In the genomic region with DNA sequence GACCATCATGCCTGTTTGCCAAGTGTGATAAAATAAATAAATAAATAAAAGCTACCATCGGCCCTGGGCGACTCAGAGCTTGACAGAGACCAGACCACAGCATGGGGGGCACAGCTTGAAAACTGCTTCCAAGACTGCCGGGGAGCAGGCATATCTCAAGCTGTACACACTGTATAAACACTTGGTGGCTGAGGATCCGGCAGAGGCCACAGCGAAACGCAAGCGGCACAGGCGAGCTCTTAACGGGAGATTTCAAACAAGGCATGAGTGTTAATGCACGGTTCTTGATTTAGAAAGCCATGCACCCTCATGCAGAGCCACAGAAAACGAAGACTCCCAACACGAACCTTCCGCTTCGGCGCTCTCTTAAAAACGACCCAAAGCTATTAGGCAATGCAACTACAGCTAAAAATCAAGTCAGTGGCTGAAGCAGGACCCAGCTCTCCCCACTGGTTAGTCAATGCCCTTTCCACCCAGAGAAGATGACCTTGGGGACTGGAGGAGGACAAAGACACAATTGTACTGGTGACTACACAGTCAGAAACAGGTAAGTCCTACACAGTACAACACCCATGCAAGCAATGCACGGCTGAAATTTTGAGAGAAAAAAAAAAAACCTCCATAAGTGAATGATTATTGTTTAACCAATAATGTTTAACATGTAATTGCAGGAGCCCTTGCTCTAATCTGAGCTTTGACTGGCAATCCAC, we compare ENCODE assay signal across 9 mouse cellular contexts.
DNase-seq lines count a peak whose midpoint lies in the region; ATAC-seq lines count a peak whose summit lies in the region.
"Had no signal": no experiment of that assay in that cellular context is flagged by ENCODE, and none has a peak within 500 bp of the region (broad histone marks: within the 10 kb centered on the region; RNA-seq: fewer than 3 reads in every experiment).

No protein-coding gene starts in this region.

- peak overlapping the region; percentile 79 to 82 for H3K27ac ChIP-seq in heart, embryonic 14.5 days (replicated peaks in 1 of 2; ENCODE audit: control insufficient read depth in 1 of 2, insufficient read depth in 1 of 2, low read depth in 2 of 2, low read length in 2 of 2)
- no peak overlapping the region for H3K27ac ChIP-seq in midbrain, embryonic 13.5 days
- no peak overlapping the region for H3K27ac ChIP-seq in midbrain, embryonic 11.5 days (ENCODE audit: low read depth, low read length)
- H3K27ac ChIP-seq in hindbrain, embryonic 15.5 days (replicated peaks), result peak overlapping the region; percentile 32; the same call in 1 of the 2 replicates

- ATAC-seq in heart, embryonic 14.5 days (ENCODE audit: insufficient number of reproducible peaks, insufficient read depth, low FRiP score, low read depth), result no peak; the same call in 1 of the 2 replicates
- 0 out of 2 replicates have a peak, but pooled peaks have one; percentile 15 for ATAC-seq in midbrain, embryonic 13.5 days
- no peak for ATAC-seq in midbrain, embryonic 11.5 days (ENCODE audit: low FRiP score)
- no peak for ATAC-seq in hindbrain, embryonic 15.5 days (ENCODE audit: low FRiP score, low read depth)

- intact Hi-C loops in heart, postnatal 14 days (cut with DNase I), result no loop called here

- H3K9ac ChIP-seq in heart, embryonic 14.5 days (ENCODE audit: low read length), result peak overlapping the region; percentile 68
- H3K9ac ChIP-seq in midbrain, embryonic 13.5 days (replicated peaks), result no peak overlapping the region
- H3K9ac ChIP-seq in midbrain, embryonic 11.5 days (ENCODE audit: low read length), result no peak overlapping the region
- no peak overlapping the region for H3K9ac ChIP-seq in hindbrain, embryonic 15.5 days

- DNase-seq in heart, postnatal 14 days, result no peak
- DNase-seq in midbrain, embryonic 11.5 days (ENCODE audit: low spot score, missing footprints), result no peak
- DNase-seq in yolk sac, embryonic 10.5 days (ENCODE audit: low spot score), result peak; percentile 47
- DNase-seq in layer of hippocampus, adult 11-12 months (ENCODE audit: low spot score), result no peak
- no peak for DNase-seq in testis, postnatal 14 days (ENCODE audit: low spot score)
- DNase-seq: kidney, adult 8-10 months had no signal

- peak overlapping the region; percentile 45 for H3K4me2 ChIP-seq in heart, embryonic 14.5 days (ENCODE audit: low read length)
- H3K4me2 ChIP-seq in midbrain, embryonic 13.5 days (replicated peaks), result no peak overlapping the region
- no peak overlapping the region for H3K4me2 ChIP-seq in midbrain, embryonic 11.5 days
- no peak overlapping the region for H3K4me2 ChIP-seq in hindbrain, embryonic 15.5 days

- peaks cover 4% of the 10 kb centered on the region; the same call in 1 of the 2 replicates for H3K36me3 ChIP-seq in heart, embryonic 14.5 days (ENCODE audit: control insufficient read depth, insufficient read depth, low read length)
- no peaks in the 10 kb centered on the region for H3K36me3 ChIP-seq in midbrain, embryonic 13.5 days
- no peaks in the 10 kb centered on the region for H3K36me3 ChIP-seq in midbrain, embryonic 11.5 days (ENCODE audit: control insufficient read depth, insufficient read depth, low read length)
- H3K36me3 ChIP-seq in hindbrain, embryonic 15.5 days, result no peaks in the 10 kb centered on the region

- H3K9me3 ChIP-seq in heart, embryonic 14.5 days (ENCODE audit: control insufficient read depth, low read length), result no peaks in the 10 kb centered on the region
- no peaks in the 10 kb centered on the region for H3K9me3 ChIP-seq in midbrain, embryonic 13.5 days
- no peaks in the 10 kb centered on the region for H3K9me3 ChIP-seq in midbrain, embryonic 11.5 days (ENCODE audit: control insufficient read depth, low read length)
- H3K9me3 ChIP-seq in hindbrain, embryonic 15.5 days, result no peaks in the 10 kb centered on the region

- 25% methylated on average over 17 of the region's 17 CpGs for WGBS in heart, embryonic 14.5 days
- WGBS in midbrain, embryonic 13.5 days, result 60% methylated on average over 17 of the region's 17 CpGs
- 59% methylated on average over 17 of the region's 17 CpGs for WGBS in midbrain, embryonic 11.5 days
- WGBS in hindbrain, embryonic 15.5 days, result 50% methylated on average over 17 of the region's 17 CpGs

- peaks cover 45 to 77% of the 10 kb centered on the region in 2 experiments for H3K4me1 ChIP-seq in heart, embryonic 14.5 days (ENCODE audit: control insufficient read depth in 2 of 2, insufficient read depth in 2 of 2, low read length in 2 of 2)
- H3K4me1 ChIP-seq in midbrain, embryonic 13.5 days (replicated peaks), result peaks cover 62% of the 10 kb centered on the region
- peaks cover 45% of the 10 kb centered on the region for H3K4me1 ChIP-seq in midbrain, embryonic 11.5 days (ENCODE audit: control insufficient read depth, insufficient read depth, low read length)
- peaks cover 51% of the 10 kb centered on the region for H3K4me1 ChIP-seq in hindbrain, embryonic 15.5 days (replicated peaks)

- H3K4me3 ChIP-seq in heart, embryonic 14.5 days (ENCODE audit: control insufficient read depth in 1 of 2, insufficient read depth in 1 of 2, low read depth in 1 of 2, low read length in 2 of 2), result no peak overlapping the region
- no peak overlapping the region for H3K4me3 ChIP-seq in midbrain, embryonic 13.5 days (replicated peaks)
- no peak overlapping the region for H3K4me3 ChIP-seq in midbrain, embryonic 11.5 days (ENCODE audit: low read depth, low read length)
- no peak overlapping the region for H3K4me3 ChIP-seq in hindbrain, embryonic 15.5 days

- no peaks in the 10 kb centered on the region for H3K27me3 ChIP-seq in heart, embryonic 14.5 days (ENCODE audit: control insufficient read depth, insufficient read depth, low read length)
- no peaks in the 10 kb centered on the region for H3K27me3 ChIP-seq in midbrain, embryonic 13.5 days
- H3K27me3 ChIP-seq in midbrain, embryonic 11.5 days (ENCODE audit: control insufficient read depth, insufficient read depth, low read length), result no peaks in the 10 kb centered on the region; the same call in 1 of the 2 replicates
- H3K27me3 ChIP-seq in hindbrain, embryonic 15.5 days, result no peaks in the 10 kb centered on the region

Comparison
In these comparisons a context has a peak if more than half of its experiments do, and no peak if none do; other contexts are left out.
1. H3K27ac ChIP-seq: peak in heart, embryonic 14.5 days (2 of 2) and hindbrain, embryonic 15.5 days (single experiment); none in midbrain, embryonic 13.5 days (single experiment) and midbrain, embryonic 11.5 days (single experiment).